Mouse (Mus musculus) MEL (cell line): ENCODE data around the gene Rpgrip1l. TPM values are rescaled to one million over a fixed set of nuclear protein-coding genes. Genes with fewer than 3 reads are reported as not detected.

Experiments used
- DNase-seq: peaks from one replicate; pipeline ENCODE4 v3.0.0; 2011; ENCODE audit warnings: low read depth, low spot score
- H3K27ac ChIP-seq: 2 replicates; pipeline ENCODE4 v1.5.1; 2012; ENCODE audit warnings: low read depth, mild to moderate bottlenecking, control low read depth, low read length, moderate library complexity; ENCODE audit not compliant: control insufficient read depth
- H3K27me3 ChIP-seq, 2 experiments: fragments of 150-350 bp in 1 of 2; sonication (generic) in 1 of 2; 2 replicates each; pipeline ENCODE4 v1.6.1; 2012; ENCODE audit warnings: low read length in 2 of 2, mild to moderate bottlenecking in 2 of 2, improper control_type of control experiment in 1 of 2, moderate library complexity in 1 of 2; ENCODE audit not compliant: insufficient read depth in 2 of 2, control insufficient read depth in 1 of 2
- H3K36me3 ChIP-seq, 2 experiments: 2 replicates each; pipeline ENCODE4 v1.6.1; 2012 to 2014; ENCODE audit warnings: low read length in 2 of 2, improper control_type of control experiment in 1 of 2, inconsistent platforms in 1 of 2, mild to moderate bottlenecking in 1 of 2; ENCODE audit not compliant: insufficient read depth in 2 of 2, control insufficient read depth in 1 of 2
- H3K4me1 ChIP-seq, 2 experiments: fragments of 150-350 bp in 1 of 2; sonication (generic) in 1 of 2; 2 replicates each; pipeline ENCODE4 v1.6.1; 2012; ENCODE audit warnings: low read length in 2 of 2, improper control_type of control experiment in 1 of 2, mild to moderate bottlenecking in 1 of 2; ENCODE audit not compliant: insufficient read depth in 2 of 2, control insufficient read depth in 1 of 2
- H3K4me3 ChIP-seq, 2 experiments: fragments of 150-350 bp in 1 of 2; sonication (generic) in 1 of 2; 2 replicates each; pipeline ENCODE4 v1.5.1; 2012; ENCODE audit warnings: low read depth in 2 of 2, low read length in 2 of 2, mild to moderate bottlenecking in 2 of 2, moderate library complexity in 2 of 2, control low read depth in 1 of 2, improper control_type of control experiment in 1 of 2; ENCODE audit not compliant: control insufficient read depth in 1 of 2, insufficient read depth in 1 of 2
- H3K79me2 ChIP-seq: 2 replicates; pipeline ENCODE4 v1.6.1; 2012; ENCODE audit warnings: mild to moderate bottlenecking, low read length, moderate library complexity; ENCODE audit not compliant: control insufficient read depth, poor library complexity, insufficient read depth
- H3K9ac ChIP-seq: 2 replicates; pipeline ENCODE4 v1.6.1; 2012; ENCODE audit warnings: low read depth, mild to moderate bottlenecking, control low read depth, low read length, moderate library complexity; ENCODE audit not compliant: control insufficient read depth, poor library complexity, severe bottlenecking
- H3K9me3 ChIP-seq: fragments of 150-350 bp; sonication (generic); replicated peaks from 2 replicates; pipeline ENCODE4 v1.6.1; 2012; ENCODE audit warnings: mild to moderate bottlenecking, low read length, improper control_type of control experiment, moderate library complexity; ENCODE audit not compliant: insufficient read depth
- BHLHE40 ChIP-seq: IDR thresholded peaks from 2 replicates; pipeline ENCODE4 v1.6.1; 2012; ENCODE audit warnings: low read depth, mild to moderate bottlenecking, inconsistent platforms, low read length, improper control_type of control experiment, borderline replicate concordance
- ELF1 ChIP-seq: IDR thresholded peaks from 2 replicates; pipeline ENCODE4 v1.6.1; 2014; ENCODE audit warnings: low read depth, mild to moderate bottlenecking, inconsistent platforms, low read length, improper control_type of control experiment, moderate library complexity
- GABPA ChIP-seq: IDR thresholded peaks from 2 replicates; pipeline ENCODE4 v1.6.1; 2012; ENCODE audit warnings: low read depth, mild to moderate bottlenecking, inconsistent platforms, low read length, improper control_type of control experiment, moderate library complexity
- GATA1 ChIP-seq: IDR thresholded peaks from 2 replicates; pipeline ENCODE4 v1.6.1; 2011; ENCODE audit warnings: low read depth, low read length, improper control_type of control experiment
- JUND ChIP-seq: IDR thresholded peaks from 2 replicates; pipeline ENCODE4 v1.6.1; 2011; ENCODE audit warnings: low read depth, mild to moderate bottlenecking, improper control_type of control experiment, low read length
- MAFK ChIP-seq: IDR thresholded peaks from 2 replicates; pipeline ENCODE4 v1.6.1; 2011; ENCODE audit warnings: low read depth, mild to moderate bottlenecking, low read length, improper control_type of control experiment, borderline replicate concordance
- MAX ChIP-seq: IDR thresholded peaks from 2 replicates; pipeline ENCODE4 v1.6.1; 2011; ENCODE audit warnings: low read length, improper control_type of control experiment
- MYB ChIP-seq: IDR thresholded peaks from 2 replicates; pipeline ENCODE4 v1.6.1; 2011; ENCODE audit warnings: mild to moderate bottlenecking, low read depth, low read length, improper control_type of control experiment
- MYC ChIP-seq: IDR thresholded peaks from 2 replicates; pipeline ENCODE4 v1.6.1; 2011; ENCODE audit warnings: low read depth, mild to moderate bottlenecking, low read length, improper control_type of control experiment, moderate library complexity
- POLR2AphosphoS2 ChIP-seq: IDR thresholded peaks from 2 replicates; pipeline ENCODE4 v1.6.1; 2011; ENCODE audit warnings: low read length, improper control_type of control experiment
- RCOR1 ChIP-seq: IDR thresholded peaks from 2 replicates; pipeline ENCODE4 v1.6.1; 2012; ENCODE audit warnings: low read depth, mild to moderate bottlenecking, inconsistent platforms, low read length, improper control_type of control experiment
- SIN3A ChIP-seq: IDR thresholded peaks from 2 replicates; pipeline ENCODE4 v1.6.1; 2012; ENCODE audit warnings: low read length, improper control_type of control experiment, inconsistent platforms
- SMC3 ChIP-seq: IDR thresholded peaks from 2 replicates; pipeline ENCODE4 v1.6.1; 2011; ENCODE audit warnings: low read depth, low read length, improper control_type of control experiment
- TAL1 ChIP-seq: IDR thresholded peaks from 2 replicates; pipeline ENCODE4 v1.6.1; 2012; ENCODE audit warnings: mild to moderate bottlenecking, inconsistent platforms, low read length, moderate library complexity, mixed read lengths
- TBP ChIP-seq: IDR thresholded peaks from 2 replicates; pipeline ENCODE4 v1.8.0; 2011; ENCODE audit warnings: low read depth, low read length, improper control_type of control experiment
- TCF12 ChIP-seq: IDR thresholded peaks from 2 replicates; pipeline ENCODE4 v1.6.1; 2014; ENCODE audit warnings: low read depth, mild to moderate bottlenecking, inconsistent platforms, low read length, improper control_type of control experiment, moderate library complexity
- ZMIZ1 ChIP-seq: IDR thresholded peaks from 2 replicates; pipeline ENCODE4 v1.6.1; 2012; ENCODE audit warnings: low read depth, mild to moderate bottlenecking, inconsistent platforms, low read length, improper control_type of control experiment, moderate library complexity
- ZNF384 ChIP-seq: IDR thresholded peaks from 2 replicates; pipeline ENCODE4 v1.6.1; 2012; ENCODE audit warnings: low read depth, mild to moderate bottlenecking, inconsistent platforms, low read length, improper control_type of control experiment
- polyA plus RNA-seq, 2 experiments: library from polyadenylated mRNA; stranded (reverse) in 1 of 2; unstranded in 1 of 2; fragments of >175 nt in 1 of 2; fragments of >200 nt in 1 of 2; gene quantifications; 2 replicates each; pipeline versions ENCODE4 v1.2.1 to v1.2.4; 2012; ENCODE audit warnings: low replicate concordance in 2 of 2, low read depth in 1 of 2; ENCODE audit not compliant: insufficient read length in 2 of 2, insufficient read depth in 1 of 2, missing spikeins in 1 of 2
- total RNA-seq: library from RNA; depleted of rRNA; stranded (reverse); fragments of 300-350 nt; gene quantifications from 2 replicates; pipeline ENCODE4 v1.2.3, GENCODE M21; 2012

Gene Rpgrip1l
- total and polyA plus RNA-seq, 3 experiments = 2.9 to 3.9 TPM; not detected in 1

GRCm38 (mm10) chr8:91241873-91242519 lies 71.1 kb downstream of the Rpgrip1l start:
- Histone ChIP-seq H3K79me2 (no peaks in the 10 kb centered on the region), H3K4me3 (no peak overlapping the region), H3K36me3 (peaks cover 0 to 2% of the 10 kb centered on the region in 2 experiments; a peak in 1 of 4 replicates), H3K4me1 (0 out of 4 replicates have a peak, but pooled peaks cover 0 to 2% of the 10 kb centered on the region in 2 experiments), H3K27ac (no peak overlapping the region), H3K9me3 (no peaks in the 10 kb centered on the region), H3K27me3 (no peaks in the 10 kb centered on the region), H3K9ac (no peak overlapping the region)
- TF ChIP-seq MYC (no peak), POLR2AphosphoS2 (no peak), SIN3A (no peak), GATA1 (no peak), MYB (no peak), MAFK (no peak), TCF12 (no peak), TBP (no peak), MAX (no peak), ELF1 (no peak), BHLHE40 (no peak), RCOR1 (no peak), JUND (no peak), SMC3 (no peak)
- DNase-seq = no peak

- no peaks in the 10 kb centered on the region for H3K9me3 ChIP-seq
- H3K4me1 ChIP-seq = 0 out of 4 replicates have a peak, but pooled peaks cover 0 to 2% of the 10 kb centered on the region in 2 experiments
- H3K27ac ChIP-seq = no peak overlapping the region
- no peak for DNase-seq
- H3K36me3 ChIP-seq = peaks cover 0 to 2% of the 10 kb centered on the region in 2 experiments; a peak in 1 of 4 replicates
- H3K4me3 ChIP-seq = no peak overlapping the region
- no peaks in the 10 kb centered on the region for H3K27me3 ChIP-seq
- no peaks in the 10 kb centered on the region for H3K79me2 ChIP-seq
- TF ChIP-seq ELF1 (no peak), GABPA (no peak), ZMIZ1 (no peak), ZNF384 (no peak), MYC (no peak), SIN3A (no peak), TAL1 (no peak)
- TF ChIP-seq, all 39 proteins: peak for 0
- H3K9ac ChIP-seq = no peak overlapping the region
Measured at GRCm38 (mm10) chr8:91241371-91241770, 71.7 kb downstream of the Rpgrip1l start.
